Mouse (Mus musculus): ENCODE measurements around the gene Abhd4. TPM values are rescaled to one million over a fixed set of nuclear protein-coding genes. Genes with fewer than 3 reads are reported as not detected.

Gene Abhd4
- 28.6 TPM for polyA plus RNA-seq (2017; shearing (Covaris generic))

DNA sequence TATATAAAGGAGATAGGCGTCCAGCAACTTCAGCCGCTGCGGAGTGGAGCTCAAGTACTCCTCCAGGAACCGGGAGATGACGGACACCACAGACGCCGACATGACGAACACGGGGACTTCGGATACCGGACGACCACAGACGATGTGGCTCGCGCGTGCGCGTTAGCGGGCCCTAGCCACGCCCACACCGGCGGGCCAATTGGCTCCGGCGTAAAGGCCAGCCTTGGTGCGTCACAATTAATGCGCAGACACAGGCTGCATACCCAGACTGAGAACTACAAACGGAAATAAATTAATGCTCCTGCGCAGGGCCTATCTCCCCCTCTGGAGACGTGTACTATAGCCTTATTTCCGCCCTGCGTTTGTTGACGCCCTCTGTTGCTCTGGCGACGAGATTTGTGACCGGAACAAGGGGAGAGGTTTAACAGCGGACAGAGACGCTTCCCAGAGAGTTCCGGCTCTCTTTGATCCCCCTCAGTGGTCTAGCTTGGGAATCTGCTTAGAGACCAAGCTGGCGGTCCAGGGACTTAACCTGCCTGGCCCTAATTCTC is at the start of gene Abhd4, which contains the start of gene Dad1:
Gene Abhd4, plus strand, starts transcription at position 448 of the 551 bp plus-strand sequence.
Gene Dad1, minus strand, starts transcription at position 364 of the 551 bp plus-strand sequence.

DNA sequence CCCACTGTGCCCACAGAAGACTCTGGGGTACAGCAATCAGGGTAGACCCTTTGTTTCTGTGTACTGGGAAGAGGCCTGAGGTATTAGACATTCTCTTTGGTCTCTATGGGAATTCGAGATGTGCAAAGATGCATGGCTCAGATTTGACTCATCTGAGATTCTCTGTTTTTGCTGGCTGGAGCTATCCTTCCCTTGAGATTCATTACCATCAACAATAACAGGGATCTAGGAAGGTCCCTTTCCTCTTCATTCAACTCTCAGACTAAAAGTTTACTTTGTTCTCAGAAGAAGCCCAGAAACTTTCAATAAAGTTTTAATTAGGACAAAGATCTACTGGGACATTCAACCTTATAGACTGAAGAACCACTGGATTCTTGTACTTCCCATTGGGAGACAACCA is 30.9 kb downstream of the Abhd4 start, which contains the start of gene Olfr49:
Gene Olfr49, minus strand, starts transcription at position 101 of the 400 bp plus-strand sequence.

Other genes starting within 250 kb of the Abhd4 start
- 537 TPM for gene Dad1, start 84 bp upstream of the Abhd4 start, polyA plus RNA-seq (2017; shearing (Covaris generic))
- gene Olfr49, start 30.8 kb downstream of the Abhd4 start, polyA plus RNA-seq (2017; shearing (Covaris generic)) = 0.05 TPM
- 77.8 TPM for gene Oxa1l, start 106.6 kb downstream of the Abhd4 start, polyA plus RNA-seq (2017; shearing (Covaris generic))
- gene Slc7a7, start 163.6 kb downstream of the Abhd4 start, polyA plus RNA-seq (2017; shearing (Covaris generic)) = 1.5 TPM
- 292 TPM for gene Mrpl52, start 172.7 kb downstream of the Abhd4 start, polyA plus RNA-seq (2017; shearing (Covaris generic))
- 1.5 TPM for gene Mmp14, start 177.4 kb downstream of the Abhd4 start, polyA plus RNA-seq (2017; shearing (Covaris generic))
- gene Lrp10, start 209.9 kb downstream of the Abhd4 start, polyA plus RNA-seq (2017; shearing (Covaris generic)) = 38.7 TPM
- gene Rem2, start 221.9 kb downstream of the Abhd4 start, polyA plus RNA-seq (2017; shearing (Covaris generic)) = 0.61 TPM